Mouse (Mus musculus) embryo, embryonic 11 days (tissue): Measurements from ENCODE around the gene Acvrl1.
A peak's percentile ranks its signal among the peaks of the same experiment; 100 is the strongest.

Experiments
- DNase-seq: peaks from one replicate; pipeline ENCODE4 v3.0.0-alpha.2; 2015

Acvrl1 gene

GRCm38 (mm10) chr15:101128181-101129089 is at the start of gene Acvrl1:
Acvrl1 (plus strand) TSS chr15:101128522.
- no peak for DNase-seq

GRCm38 (mm10) chr15:101078731-101079156 is 49.6 kb upstream of the Acvrl1 start:
- peak; percentile 90 for DNase-seq

GRCm38 (mm10) chr15:101080031-101080520 is 48.2 kb upstream of the Acvrl1 start:
- no peak for DNase-seq

GRCm38 (mm10) chr15:101081035-101081548 is 47.2 kb upstream of the Acvrl1 start:
- DNase-seq = no peak

- DNase-seq = peak; percentile 78
Measured at GRCm38 (mm10) chr15:101082236-101082635, 46.1 kb upstream of the Acvrl1 start.

GRCm38 (mm10) chr15:101084499-101084898 is 43.8 kb upstream of the Acvrl1 start:
- no peak for DNase-seq

GRCm38 (mm10) chr15:101086451-101086850 is 41.9 kb upstream of the Acvrl1 start:
- DNase-seq = no peak

GRCm38 (mm10) chr15:101086956-101087355 is 41.4 kb upstream of the Acvrl1 start:
- no peak for DNase-seq

- DNase-seq = no peak
Measured at GRCm38 (mm10) chr15:101088291-101088690, 40.0 kb upstream of the Acvrl1 start.

GRCm38 (mm10) chr15:101091551-101091950 is 36.8 kb upstream of the Acvrl1 start:
- no peak for DNase-seq

- DNase-seq = peak; percentile 64
Measured at GRCm38 (mm10) chr15:101092121-101092828, 36.0 kb upstream of the Acvrl1 start.

- peak; percentile 93 for DNase-seq
Measured at GRCm38 (mm10) chr15:101092829-101093648, 35.3 kb upstream of the Acvrl1 start.

- DNase-seq = peak; percentile 65
Measured at GRCm38 (mm10) chr15:101093988-101094387, 34.3 kb upstream of the Acvrl1 start.

- DNase-seq = peak; percentile 84
Measured at GRCm38 (mm10) chr15:101094979-101095378, 33.3 kb upstream of the Acvrl1 start.

- no peak for DNase-seq
Measured at GRCm38 (mm10) chr15:101095392-101095791, 32.9 kb upstream of the Acvrl1 start.

- peak; percentile 93 for DNase-seq
Measured at GRCm38 (mm10) chr15:101097985-101098651, 30.2 kb upstream of the Acvrl1 start.

- no peak for DNase-seq
Measured at GRCm38 (mm10) chr15:101100996-101101395, 27.3 kb upstream of the Acvrl1 start.

- DNase-seq = no peak
Measured at GRCm38 (mm10) chr15:101103605-101104304, 24.6 kb upstream of the Acvrl1 start.

GRCm38 (mm10) chr15:101105496-101105994 is 22.8 kb upstream of the Acvrl1 start:
- peak; percentile 85 for DNase-seq

- DNase-seq = no peak
Measured at GRCm38 (mm10) chr15:101106011-101106410, 22.3 kb upstream of the Acvrl1 start.
